Mouse (Mus musculus): ENCODE results near the gene Cntnap5b.

DNA sequence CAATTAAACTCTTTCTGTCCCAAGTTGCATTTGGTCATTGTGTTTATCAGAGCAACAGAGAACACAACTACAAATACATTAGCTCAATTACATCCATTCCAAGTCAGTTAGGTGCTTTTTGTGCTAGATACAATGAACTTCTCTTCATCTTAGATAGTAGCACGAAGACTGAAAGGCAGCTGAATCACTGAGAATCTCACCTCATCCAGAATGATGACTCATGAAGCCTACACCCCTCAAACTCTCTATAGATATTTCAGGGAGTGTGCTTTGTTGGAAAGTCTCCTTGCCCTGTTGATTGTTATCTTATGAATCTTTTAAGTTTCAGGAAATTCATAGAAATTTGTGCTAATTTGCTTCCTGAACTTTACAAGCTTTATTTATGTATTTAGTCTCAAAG, 695.0 kb downstream of the Cntnap5b start:
- TF ChIP-seq CTCF (IDR thresholded peaks at IDR 0.05; ENCODE audit: low read depth) (no peak), EP300 (IDR thresholded peaks at IDR 0.05; ENCODE audit: low read depth) (no peak)
